Mouse (Mus musculus) natural killer cell, adult 2 months (primary cell): ENCODE results near the gene Rfx8.

Experiments
- DNase-seq, 2 experiments: peaks; one replicate each; pipeline ENCODE4 v3.0.0; 2022; ENCODE audit warnings: low spot score in 2 of 2

Rfx8 gene

DNA sequence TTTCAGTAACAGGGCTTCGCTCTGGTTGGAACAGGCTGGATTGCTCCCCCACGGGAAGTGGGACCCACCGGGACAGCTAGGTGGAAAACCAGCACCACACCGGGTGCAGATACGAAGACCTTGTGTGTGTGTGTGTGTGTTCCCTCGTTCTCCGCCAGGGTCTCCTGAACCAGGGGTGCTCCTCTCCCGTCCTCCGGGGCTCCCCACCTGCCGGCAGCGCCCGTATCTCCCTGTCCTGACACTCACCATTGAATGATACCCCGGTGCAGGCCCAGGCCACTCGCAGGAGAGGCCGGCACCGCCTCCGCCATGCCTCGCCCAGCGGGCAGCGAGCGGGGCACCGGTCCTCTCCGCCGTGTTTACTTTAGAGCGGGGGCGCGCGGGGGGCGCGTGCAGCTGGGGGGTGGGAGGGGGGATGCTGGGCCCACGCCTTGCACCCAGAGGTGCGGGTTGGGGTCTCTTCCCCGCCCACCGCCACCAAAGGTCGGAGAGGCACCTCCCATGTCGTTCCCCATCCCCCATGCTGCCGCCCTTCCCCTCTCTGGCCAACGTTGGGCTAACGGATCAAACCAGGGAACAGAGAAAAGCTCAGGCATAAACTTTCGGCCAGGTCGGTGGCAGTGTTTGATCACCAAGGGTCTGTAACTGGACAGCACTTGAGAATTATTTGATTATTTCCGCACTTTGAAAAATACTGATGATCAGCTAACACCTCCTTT is at the start of gene Rfx8:
Gene Rfx8, minus strand, starts transcription at position 366 of the 719 bp plus-strand sequence.
- DNase-seq: no peak

DNA sequence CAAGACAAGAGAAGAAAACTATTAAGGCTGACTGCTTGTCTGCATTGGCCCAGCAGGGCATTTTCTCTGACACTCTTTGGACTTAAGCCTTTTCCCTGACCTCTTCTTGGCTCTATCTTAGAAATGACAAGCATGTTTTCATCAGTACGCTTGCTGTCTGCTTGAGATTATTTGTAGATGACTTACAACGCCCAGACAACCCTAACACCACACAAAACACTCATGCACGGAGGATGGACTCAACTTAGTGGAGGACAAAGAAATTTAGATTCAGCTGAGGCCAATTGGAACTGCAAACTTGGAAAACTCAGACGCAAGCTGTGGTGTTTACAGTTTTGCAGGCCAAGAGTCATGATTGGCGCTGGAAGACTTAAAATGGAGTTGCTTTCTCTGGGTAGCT is 49.6 kb upstream of the Rfx8 start:
- DNase-seq: no peak

- DNase-seq: no peak
Observed at GRCm38 (mm10) chr1:39768017-39768416, 47.2 kb upstream of the Rfx8 start.

DNA sequence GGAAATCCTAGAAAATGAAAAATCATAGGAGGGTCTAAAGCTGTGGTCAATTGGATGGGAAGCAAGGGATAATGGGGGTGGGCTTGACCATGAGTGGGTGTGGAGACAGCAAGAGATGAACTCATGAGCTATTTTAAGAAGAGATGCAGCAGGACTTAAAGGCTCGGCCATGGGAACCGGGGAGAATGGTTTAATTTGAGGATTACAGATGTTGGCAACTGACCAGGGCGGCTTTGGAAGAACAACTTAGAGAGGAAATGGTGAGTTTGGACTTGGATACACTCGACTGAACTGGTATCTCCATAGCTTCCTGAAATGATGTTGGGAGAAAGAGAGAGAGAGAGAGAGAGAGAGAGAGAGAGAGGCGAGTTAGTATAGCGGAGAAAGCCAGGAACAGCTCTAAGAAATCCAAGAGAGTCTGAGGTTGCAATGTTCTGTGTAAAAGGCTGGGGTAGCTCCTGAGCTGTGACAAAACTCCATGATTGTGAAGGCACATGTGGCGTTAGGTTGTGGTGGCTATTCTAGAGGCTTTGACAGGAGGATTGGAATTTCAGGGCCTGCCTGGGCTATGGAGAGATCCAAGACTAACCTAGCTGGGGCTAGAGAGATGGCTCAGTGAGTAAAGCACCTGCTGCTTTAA is 45.2 kb upstream of the Rfx8 start:
- no peak for DNase-seq

GRCm38 (mm10) chr1:39762025-39762370 is 41.2 kb upstream of the Rfx8 start:
- peak; percentile 29 to 30 for DNase-seq

- DNase-seq: peak; percentile 44 to 47
Observed at GRCm38 (mm10) chr1:39761211-39762024, 40.6 kb upstream of the Rfx8 start.

DNA sequence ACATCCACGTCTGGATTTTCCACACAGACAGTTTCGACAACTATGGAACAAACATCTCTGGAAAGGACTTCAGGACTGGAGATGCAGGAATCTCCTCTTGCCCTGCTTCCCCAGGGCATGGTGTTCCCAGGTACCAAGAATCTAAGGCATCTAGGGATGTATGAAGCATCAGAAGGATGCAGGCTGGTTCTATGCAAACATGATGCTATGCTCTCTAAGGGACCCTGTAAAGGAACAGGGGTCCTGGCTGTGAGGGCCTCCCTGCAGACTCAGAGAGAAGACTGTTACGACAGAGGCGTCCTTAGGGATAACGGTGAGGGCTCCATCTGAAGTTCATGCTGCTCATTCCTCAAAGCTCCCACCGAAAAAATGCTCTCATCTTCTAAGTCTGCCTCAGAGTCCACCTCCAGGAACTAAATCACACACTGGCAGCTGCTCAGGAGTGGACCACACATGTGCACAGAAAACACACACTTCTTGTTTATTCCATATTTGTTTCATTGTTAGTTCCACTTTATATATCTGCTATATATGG is 39.5 kb upstream of the Rfx8 start:
- DNase-seq: no peak

- no peak for DNase-seq
Observed at GRCm38 (mm10) chr1:39759231-39760175, 38.7 kb upstream of the Rfx8 start.

- no peak for DNase-seq
Observed at GRCm38 (mm10) chr1:39758244-39758643, 37.4 kb upstream of the Rfx8 start.

DNA sequence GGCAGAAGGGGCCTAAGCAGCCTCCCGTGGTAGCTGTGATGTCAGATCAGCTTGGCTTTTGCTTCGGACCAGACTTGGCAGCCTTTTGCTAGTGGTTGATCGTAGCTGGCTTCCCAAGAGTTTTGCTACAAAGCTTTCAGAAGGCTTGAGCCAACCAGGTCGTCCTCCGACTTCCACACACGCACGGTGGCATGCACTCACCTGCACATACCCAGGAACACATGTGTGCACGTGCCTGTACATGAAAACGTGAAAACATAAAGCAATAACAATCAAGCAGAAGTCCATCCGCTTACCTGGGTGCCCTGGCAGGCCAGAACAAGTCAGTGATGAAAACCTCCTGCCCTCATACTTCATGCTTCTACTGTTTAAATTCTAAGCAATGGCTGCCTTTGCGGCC is 36.2 kb upstream of the Rfx8 start:
- no peak for DNase-seq

DNA sequence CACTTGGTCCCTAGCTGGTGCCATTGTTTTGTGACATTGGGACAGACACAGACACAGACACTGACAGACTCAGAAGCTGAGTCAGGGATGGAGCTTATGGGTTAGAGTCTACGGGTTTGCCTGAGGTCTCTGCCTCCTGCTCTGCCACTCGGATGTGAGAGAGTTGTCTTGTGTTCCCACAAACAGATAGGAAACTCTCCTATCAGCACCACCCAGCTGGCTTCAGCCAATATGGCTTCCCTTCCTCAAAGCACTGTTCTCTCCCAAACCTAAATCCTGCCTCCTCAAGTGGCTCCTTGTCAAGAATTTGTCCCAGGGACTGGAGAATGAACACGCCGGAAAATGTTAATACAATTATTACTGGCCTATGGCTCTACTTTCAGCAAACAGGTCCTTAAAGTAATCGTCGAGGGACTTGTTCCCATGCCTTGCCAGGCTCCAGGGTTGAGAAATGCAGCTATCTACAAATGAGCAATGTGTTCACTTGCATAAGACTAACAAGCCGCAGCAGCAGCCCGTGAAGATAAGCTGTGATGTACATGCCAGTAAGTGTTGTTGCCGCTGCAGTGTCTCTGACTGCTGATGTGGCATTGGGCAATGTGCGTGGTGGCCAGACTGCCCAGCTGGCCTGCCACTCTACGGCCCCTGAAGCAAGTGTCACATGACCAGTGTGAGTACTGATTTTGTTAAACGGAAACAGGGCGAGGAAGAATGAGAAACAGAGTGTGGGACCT is 33.6 kb upstream of the Rfx8 start:
- DNase-seq: peak in 1 of 2 experiments; percentile 26

DNA sequence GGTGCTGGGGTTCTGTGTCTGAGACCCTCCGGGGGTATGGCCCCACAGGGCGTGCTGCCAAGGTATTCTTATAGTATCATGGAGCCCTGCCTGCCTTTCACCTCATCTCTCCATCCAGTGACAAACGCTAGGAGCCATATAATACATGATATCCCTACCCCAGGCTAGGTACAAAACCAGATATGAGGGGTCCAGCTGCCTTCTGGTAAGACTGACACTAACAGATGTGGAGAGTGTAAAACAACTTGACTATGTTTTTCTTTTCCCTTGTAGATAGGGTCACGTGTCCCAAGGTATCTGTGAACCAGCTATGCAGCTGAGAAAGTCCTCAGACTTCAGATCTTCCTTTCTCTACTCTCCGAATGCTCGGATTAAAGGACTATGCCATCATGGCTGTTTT is 30.7 kb upstream of the Rfx8 start:
- DNase-seq: no peak

DNA sequence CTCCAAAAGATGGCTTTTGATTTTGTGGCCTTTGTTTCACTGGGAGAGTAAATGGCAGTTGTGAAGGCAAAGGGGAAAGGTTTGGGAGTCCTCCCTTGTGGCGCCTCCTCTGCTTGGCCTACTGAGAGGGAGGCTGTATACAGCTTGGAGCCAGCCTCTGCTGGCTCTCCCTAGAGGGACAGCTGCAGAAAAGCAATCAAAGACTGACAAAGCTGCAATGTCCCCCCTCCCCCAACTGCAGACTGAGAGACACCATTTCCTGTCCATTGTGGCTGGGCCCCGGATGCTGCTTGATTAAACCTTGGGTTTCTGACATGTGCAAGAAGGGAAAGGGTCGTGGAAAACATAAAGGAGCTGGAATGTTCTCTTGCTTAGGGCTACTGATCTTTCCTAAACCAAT is 28.9 kb upstream of the Rfx8 start:
- DNase-seq: peak; percentile 61 to 70

GRCm38 (mm10) chr1:39749214-39749613 is 28.4 kb upstream of the Rfx8 start:
- peak in 1 of 2 experiments; percentile 37 for DNase-seq

GRCm38 (mm10) chr1:39748666-39749065 is 27.9 kb upstream of the Rfx8 start:
- DNase-seq: no peak

- DNase-seq: peak in 1 of 2 experiments; percentile 22
Observed at GRCm38 (mm10) chr1:39746464-39746863, 25.7 kb upstream of the Rfx8 start.

DNA sequence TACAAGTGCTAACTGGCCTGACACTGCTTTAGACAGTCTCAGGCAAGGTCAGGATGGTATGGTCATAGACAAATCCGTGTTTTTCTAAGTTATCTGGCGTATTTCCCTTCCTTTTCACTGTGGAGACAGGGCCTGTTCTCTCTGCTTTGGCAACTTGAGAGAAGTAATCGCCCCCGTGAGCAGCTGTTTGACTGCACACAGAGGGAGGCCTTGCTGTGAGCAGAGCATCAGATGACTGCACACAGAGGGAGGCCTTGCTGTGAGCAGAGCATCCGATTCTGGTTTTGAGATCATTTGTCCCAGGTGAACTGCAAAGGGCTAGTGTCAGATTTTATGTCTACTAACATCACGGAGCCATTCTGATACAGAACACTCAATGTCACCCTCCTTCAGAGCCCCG is 20.2 kb upstream of the Rfx8 start:
- DNase-seq: no peak

GRCm38 (mm10) chr1:39740002-39740401 is 19.2 kb upstream of the Rfx8 start:
- no peak for DNase-seq

GRCm38 (mm10) chr1:39735927-39736604 is 15.3 kb upstream of the Rfx8 start:
- peak; percentile 17 to 27 for DNase-seq

- DNase-seq: no peak
Observed at GRCm38 (mm10) chr1:39735493-39735892, 14.7 kb upstream of the Rfx8 start.
